Mouse (Mus musculus) cerebellum, adult 2 months (tissue): Measurements from ENCODE around the gene Cenph. TPM values are rescaled to one million over a fixed set of nuclear protein-coding genes. Genes with fewer than 3 reads are reported as not detected.

Source experiments
- DNase-seq, 2 experiments: peaks; one replicate each; pipeline ENCODE4 v3.0.0; 2021
- H3K27ac ChIP-seq: fragments of 200-500 bp; 2 replicates; pipeline ENCODE4 v1.5.1; 2012; ENCODE audit warnings: low read length, control low read depth, inconsistent platforms; ENCODE audit not compliant: insufficient read depth
- H3K27me3 ChIP-seq: fragments of 200-500 bp; 2 replicates; pipeline ENCODE4 v1.6.1; 2012; ENCODE audit warnings: inconsistent platforms, mild to moderate bottlenecking, low read length, moderate library complexity; ENCODE audit not compliant: control insufficient read depth, insufficient read depth
- H3K4me1 ChIP-seq: fragments of 200-500 bp; 2 replicates; pipeline ENCODE4 v1.6.1; 2011; ENCODE audit warnings: low read length; ENCODE audit not compliant: control insufficient read depth, insufficient read depth
- H3K4me3 ChIP-seq: fragments of 200-500 bp; replicated peaks from 2 replicates; pipeline ENCODE3; 2011; ENCODE audit warnings: mild to moderate bottlenecking, low read depth, low read length, control low read depth; ENCODE audit not compliant: insufficient read depth
- CTCF ChIP-seq: fragments of 200-500 bp; IDR thresholded peaks from 2 replicates; pipeline ENCODE4 v1.5.1; 2011; ENCODE audit warnings: low read depth, mild to moderate bottlenecking, control low read depth, low read length, moderate library complexity, borderline replicate concordance; ENCODE audit not compliant: insufficient read depth
- POLR2A ChIP-seq: fragments of 200-500 bp; IDR thresholded peaks from 2 replicates; pipeline ENCODE4 v1.6.1; 2011; ENCODE audit warnings: low read length, control low read depth, borderline replicate concordance; ENCODE audit not compliant: insufficient read depth
- WGBS: fragments of 180-500 bp; shearing (Covaris S2); methylation state at CpG from one replicate; pipeline ENCODE4 v1.1.7; 2018; 5-methylcytosine and 5-hydroxymethylcytosine counted together
- polyA plus RNA-seq: library from polyadenylated mRNA; depleted of rRNA; stranded (reverse); fragments of >200 nt; gene quantifications from 2 replicates; pipeline ENCODE4 v1.2.3, GENCODE M21; 2012

The Cenph gene
- polyA plus RNA-seq, 1 experiment, result 0.41 TPM

DNA sequence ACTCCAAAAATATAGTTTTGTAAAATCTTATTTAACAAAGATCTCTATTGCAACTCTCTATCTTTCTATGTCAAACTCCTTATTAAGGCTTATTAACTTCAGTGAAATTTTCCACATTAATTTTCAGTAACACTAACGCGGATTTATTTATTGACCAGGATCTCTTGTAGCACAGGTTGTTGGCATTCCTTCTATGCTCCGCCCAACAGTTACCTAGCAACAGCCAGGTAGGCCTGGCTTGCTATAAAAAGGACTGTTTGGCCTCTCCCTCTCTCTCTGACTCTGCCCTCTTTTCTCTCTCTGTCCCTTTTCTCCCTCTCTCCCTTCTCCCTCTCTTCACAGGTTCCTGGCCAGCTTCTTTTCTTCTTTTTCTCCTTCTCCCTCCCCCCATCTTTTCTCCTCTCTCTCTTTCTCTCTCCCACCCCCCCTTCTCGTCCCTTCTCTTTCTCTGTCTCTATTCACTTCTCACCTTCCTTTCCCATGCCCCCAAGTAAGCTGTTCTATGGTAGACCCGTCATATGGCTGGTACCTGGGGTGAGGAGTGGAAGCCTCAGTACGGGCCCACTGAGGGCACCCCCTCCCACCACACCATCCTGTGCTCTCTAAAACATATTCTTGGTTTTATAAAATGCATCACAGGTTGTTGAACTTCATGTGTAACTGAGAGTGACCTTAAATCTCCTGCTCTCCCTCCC is 11.8 kb upstream of the Cenph start:
- no peak for DNase-seq
- H3K4me3 ChIP-seq, result no peak overlapping the region
- H3K4me1 ChIP-seq, result no peaks in the 10 kb centered on the region
- WGBS, result 86% methylated on average over 6 of the region's 6 CpGs
- H3K27me3 ChIP-seq, result no peaks in the 10 kb centered on the region
- no peak overlapping the region for H3K27ac ChIP-seq
- no peak for TF ChIP-seq CTCF

DNA sequence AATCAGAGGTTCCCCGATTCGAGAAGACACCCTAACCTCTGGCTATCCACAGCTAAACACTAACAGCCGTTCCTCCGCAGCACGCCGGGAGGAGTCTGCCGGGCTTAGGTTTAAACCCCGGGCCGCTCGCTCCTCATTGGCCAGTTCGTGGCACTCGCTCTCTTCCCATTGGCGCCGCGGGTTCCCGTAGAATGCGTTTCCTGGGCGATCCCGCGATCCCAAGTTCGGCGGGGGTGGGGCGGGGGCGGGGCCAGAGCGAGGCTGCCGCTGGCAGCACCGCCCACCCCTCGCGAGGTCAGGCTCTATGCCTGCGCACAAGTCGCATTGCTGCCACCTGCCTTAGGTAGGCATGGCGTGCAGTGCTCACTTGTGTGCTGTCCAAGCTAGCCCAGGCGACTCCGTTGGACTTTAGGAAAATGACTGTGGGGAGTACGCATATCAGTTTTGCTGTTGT is 10.7 kb upstream of the Cenph start, which contains the start of gene Ccnb1:
Gene Ccnb1 (minus strand): TSS at position 157 of the 454 bp plus-strand sequence.
- no peaks in the 10 kb centered on the region for H3K27me3 ChIP-seq
- TF ChIP-seq CTCF, result peak; percentile 29; the same call in 1 of the 2 replicates
- TF ChIP-seq POLR2A, result peak; percentile 51; the same call in 1 of the 2 replicates
- peak within 1 kb of the TSS; percentile 53 for H3K4me3 ChIP-seq
- no peaks in the 10 kb centered on the region for H3K4me1 ChIP-seq
- H3K27ac ChIP-seq, result no peak within 1 kb of the TSS
- WGBS, result under 1% methylated on average over 35 of the region's 35 CpGs
- peak; percentile 90 for DNase-seq

DNA sequence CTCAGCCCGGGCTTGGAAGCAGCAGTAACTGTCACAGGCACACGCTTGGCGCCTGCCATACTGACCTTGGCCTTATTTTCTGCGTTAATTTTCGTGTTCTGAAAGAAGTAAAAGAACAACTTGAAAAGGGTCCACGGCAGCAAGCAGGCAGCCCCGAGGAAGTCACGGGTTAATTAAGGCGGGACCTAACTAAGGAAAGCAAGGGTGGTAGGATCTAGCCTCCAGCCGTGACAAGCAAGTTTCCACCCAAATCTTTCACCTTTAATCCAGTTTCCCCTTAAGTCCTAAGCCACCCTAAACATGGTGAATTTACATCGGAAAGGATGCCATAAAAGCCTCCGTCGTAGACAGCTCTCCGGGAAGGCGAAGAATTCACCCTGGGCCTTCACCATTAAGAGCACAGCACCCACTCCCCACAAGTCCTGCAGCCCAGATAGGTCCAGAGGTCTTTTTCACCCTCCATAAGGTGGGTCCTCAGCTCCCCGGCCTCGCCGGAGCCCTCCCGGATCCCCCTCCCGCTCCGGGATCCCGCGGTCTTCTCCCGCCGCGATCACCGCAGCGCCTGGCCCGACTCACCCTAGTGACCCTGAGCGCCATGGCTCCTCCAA is 10.2 kb upstream of the Cenph start:
- WGBS, result under 1% methylated on average over 30 of the region's 30 CpGs
- DNase-seq, result no peak
- no peak overlapping the region for H3K27ac ChIP-seq
- no peaks in the 10 kb centered on the region for H3K4me1 ChIP-seq
- H3K27me3 ChIP-seq, result no peaks in the 10 kb centered on the region
- TF ChIP-seq POLR2A (no peak), CTCF (no peak)
- H3K4me3 ChIP-seq, result peak overlapping the region; percentile 53

DNA sequence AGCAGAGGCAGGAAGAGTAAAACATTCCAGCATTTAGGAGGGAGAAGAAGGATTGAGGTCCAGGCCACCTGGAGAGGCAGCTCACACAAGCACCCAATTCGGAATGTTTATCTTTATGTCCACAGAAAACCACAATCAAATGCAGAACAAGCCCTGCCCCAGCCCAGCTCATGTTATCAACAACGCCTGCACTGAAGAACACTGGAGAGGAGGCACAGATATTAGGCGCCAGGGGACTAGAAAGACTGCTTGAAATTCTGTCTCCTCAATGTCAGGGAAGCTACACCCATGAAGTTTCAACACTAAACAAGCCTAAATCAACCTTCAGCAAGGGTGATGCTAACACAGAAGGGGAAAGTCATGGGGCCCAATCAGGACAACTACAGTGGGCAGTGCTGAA is 1.8 kb upstream of the Cenph start:
- no peak for DNase-seq
- WGBS, result 84% methylated on average over 3 of the region's 3 CpGs
- H3K4me1 ChIP-seq, result no peaks in the 10 kb centered on the region
- no peak overlapping the region for H3K4me3 ChIP-seq
- TF ChIP-seq CTCF (no peak), POLR2A (no peak)
- no peaks in the 10 kb centered on the region for H3K27me3 ChIP-seq
- H3K27ac ChIP-seq, result no peak overlapping the region

DNA sequence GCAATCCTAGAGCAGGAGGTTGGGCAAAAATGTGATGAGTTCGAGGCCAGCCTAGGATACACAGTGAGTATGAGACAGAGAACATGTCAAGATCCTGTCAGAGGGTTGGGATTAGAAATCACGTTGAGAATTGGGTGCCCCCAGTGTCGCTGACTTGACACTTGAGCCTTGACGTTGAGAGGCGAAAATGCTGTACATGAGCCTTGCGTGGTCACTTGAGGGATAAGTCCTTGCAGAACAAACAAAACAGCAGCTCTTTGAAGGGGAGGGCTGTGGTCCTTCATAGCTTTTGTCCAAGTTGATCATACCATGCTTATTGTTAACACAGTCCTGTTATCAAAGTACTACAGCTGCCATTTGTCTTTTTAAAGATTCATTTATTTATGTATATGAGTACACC is 1.0 kb upstream of the Cenph start:
- TF ChIP-seq POLR2A (no peak), CTCF (no peak)
- no peak for DNase-seq
- H3K4me1 ChIP-seq, result no peaks in the 10 kb centered on the region
- no peaks in the 10 kb centered on the region for H3K27me3 ChIP-seq
- no peak overlapping the region for H3K27ac ChIP-seq
- no peak overlapping the region for H3K4me3 ChIP-seq
- 63% methylated on average over 6 of the region's 6 CpGs for WGBS

DNA sequence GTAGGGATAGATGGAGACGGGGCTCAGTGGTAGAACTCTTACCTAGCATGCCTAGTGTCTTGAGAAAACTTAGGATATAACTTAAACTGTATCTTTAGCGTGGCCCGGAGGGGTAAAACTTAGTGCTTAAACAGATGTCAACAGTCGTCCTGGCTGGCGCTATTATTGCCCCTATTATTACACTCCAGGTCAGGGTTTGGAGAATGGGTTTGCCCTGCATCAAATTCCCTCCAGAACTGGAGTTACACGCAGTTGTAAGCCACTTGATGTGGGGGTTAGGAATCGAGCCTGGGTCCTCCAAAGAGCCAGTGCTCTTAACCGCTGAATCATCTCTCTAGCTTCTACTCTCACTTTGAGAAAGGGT is 339 bp upstream of the Cenph start:
- Histone ChIP-seq H3K27ac (no peak overlapping the region), H3K4me3 (peak overlapping the region; percentile 83), H3K27me3 (no peaks in the 10 kb centered on the region), H3K4me1 (no peaks in the 10 kb centered on the region)
- no peak for DNase-seq
- TF ChIP-seq POLR2A, result no peak
- TF ChIP-seq CTCF, result no peak
- 3% methylated on average over 8 of the region's 8 CpGs for WGBS

DNA sequence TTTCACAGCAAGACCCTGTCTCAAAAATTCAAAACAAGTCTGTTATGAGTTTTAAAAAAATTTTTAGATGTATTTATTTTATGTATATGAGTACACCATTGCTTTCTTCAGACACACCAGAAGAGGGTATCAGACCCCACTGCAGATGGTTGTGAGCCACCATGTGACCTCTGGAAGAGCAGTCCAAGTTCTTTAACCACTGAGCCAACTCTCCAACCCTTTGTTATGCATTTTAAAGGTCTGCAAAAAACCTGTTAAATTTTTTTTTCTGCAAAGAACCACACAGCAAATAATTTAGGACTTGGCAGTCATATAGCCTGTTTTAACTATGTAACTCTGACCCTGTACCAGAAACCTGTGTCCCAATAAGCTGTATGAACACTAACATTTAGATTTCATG is 995 bp downstream of the Cenph start:
- Histone ChIP-seq H3K27ac (no peak overlapping the region), H3K4me3 (no peak overlapping the region), H3K4me1 (no peaks in the 10 kb centered on the region), H3K27me3 (no peaks in the 10 kb centered on the region)
- TF ChIP-seq POLR2A (no peak), CTCF (no peak)
- no peak for DNase-seq

DNA sequence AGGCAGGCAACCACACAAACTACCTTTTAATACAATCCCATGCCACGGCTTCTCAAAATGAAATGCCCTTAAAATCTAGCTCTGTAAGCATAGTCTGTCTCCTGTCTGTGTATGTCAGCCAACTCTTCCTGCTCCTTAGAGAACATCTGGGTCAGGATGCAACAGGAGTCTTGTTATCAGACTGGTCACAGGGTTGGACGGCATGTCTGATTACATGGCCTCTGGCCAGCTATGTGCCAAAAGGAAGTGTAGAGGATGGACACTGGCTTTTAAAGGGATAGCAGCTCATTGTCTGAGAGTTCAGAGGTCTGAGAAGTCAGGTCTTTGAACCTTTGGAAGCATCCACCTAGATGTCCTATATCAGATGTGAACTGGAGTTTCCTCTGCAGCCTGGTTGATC is 20.4 kb downstream of the Cenph start:
- Histone ChIP-seq H3K27ac (no peak overlapping the region), H3K27me3 (no peaks in the 10 kb centered on the region), H3K4me1 (no peaks in the 10 kb centered on the region), H3K4me3 (no peak overlapping the region)
- DNase-seq, result no peak
- WGBS, result 62% methylated on average over 2 of the region's 2 CpGs
- TF ChIP-seq CTCF, result no peak
- TF ChIP-seq POLR2A, result no peak
